Comparison of ENCODE assay signal across 21 mouse cellular contexts in the genomic region with DNA sequence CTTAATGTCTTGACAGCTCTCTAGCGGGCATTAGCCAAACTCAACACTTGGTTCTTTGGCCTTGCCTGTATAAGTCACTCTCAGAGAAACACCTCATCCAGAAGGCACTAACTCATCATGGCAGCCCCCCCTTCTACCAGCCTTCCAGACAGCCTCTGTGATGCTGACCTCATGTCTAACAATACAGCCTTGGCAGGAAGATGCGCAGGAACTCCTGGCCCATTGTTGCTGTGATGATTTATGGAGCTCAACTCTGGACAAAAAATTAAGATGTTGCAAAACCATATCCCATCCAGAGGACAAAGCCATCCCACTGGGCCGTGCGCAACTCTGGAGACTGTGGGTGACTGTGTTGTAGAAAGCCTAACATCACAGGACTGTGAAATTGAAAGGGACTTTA.
A peak's percentile ranks its signal among the peaks of the same experiment; 100 is the strongest.
DNase-seq lines count a peak whose midpoint lies in the region; ATAC-seq and TF ChIP-seq lines count a peak whose summit lies in the region.
"Had no signal": no experiment of that assay in that cellular context is flagged by ENCODE, and none has a peak within 500 bp of the region (broad histone marks: within the 10 kb centered on the region; RNA-seq: fewer than 3 reads in every experiment).

No protein-coding gene starts in this region.

- H3K27me3 ChIP-seq in lung, embryonic 14.5 days (ENCODE audit: insufficient read depth, low read length) = no peaks in the 10 kb centered on the region
- H3K27me3 ChIP-seq in kidney, postnatal 0 days (ENCODE audit: insufficient read depth, low read length) = no peaks in the 10 kb centered on the region
- H3K27me3 ChIP-seq: hindbrain, embryonic 15.5 days; intestine, embryonic 15.5 days; Patski had no signal

- ATAC-seq in lung, embryonic 14.5 days (ENCODE audit: insufficient read depth) = no peak
- ATAC-seq in kidney, postnatal 0 days (replicated peaks; ENCODE audit: low FRiP score, low read depth) = no peak
- ATAC-seq: CD4-positive, CD25-positive, alpha-beta regulatory T cell, adult 4 months; intestine, embryonic 15.5 days; liver, postnatal 0 days; Patski had no signal

- H3K4me2 ChIP-seq in lung, embryonic 14.5 days = no peak overlapping the region
- no peak overlapping the region for H3K4me2 ChIP-seq in kidney, postnatal 0 days (ENCODE audit: low read length)
- H3K4me2 ChIP-seq: heart, embryonic 13.5 days; hindbrain, embryonic 15.5 days; intestine, embryonic 15.5 days; midbrain, embryonic 11.5 days had no signal

- no peak overlapping the region for H3K27ac ChIP-seq in lung, embryonic 14.5 days (ENCODE audit: low read depth)
- H3K27ac ChIP-seq in kidney, postnatal 0 days = no peak overlapping the region
- H3K27ac ChIP-seq: heart, embryonic 13.5 days; hindbrain, embryonic 15.5 days; intestine, embryonic 15.5 days had no signal

- peak; percentile 27 to 62 for DNase-seq in adrenal gland, adult (ENCODE audit: inconsistent age in 2 of 2, low spot score in 1 of 2)
- no peak for DNase-seq in adrenal gland, postnatal 25 days
- peak; percentile 44 for DNase-seq in lung, embryonic 14.5 days
- DNase-seq in lung, postnatal 36 days = no peak
- peak; percentile 44 for DNase-seq in kidney, postnatal 0 days (ENCODE audit: low spot score)
- DNase-seq in spleen, adult 18-20 months = no peak
- no peak for DNase-seq in retina, postnatal 1 day
- no peak for DNase-seq in cerebellum, postnatal 25 days
- DNase-seq: cerebellum, postnatal 10 days; embryo, embryonic 11 days; heart, adult 11 months; heart, postnatal 4 days; left cerebral cortex, postnatal 4 days; liver, postnatal 0 days; right cerebral cortex, postnatal 4 days had no signal

- H3K4me3 ChIP-seq in lung, embryonic 14.5 days (ENCODE audit: low read depth, low read length) = no peak overlapping the region
- H3K4me3 ChIP-seq in kidney, postnatal 0 days (replicated peaks; ENCODE audit: low read depth, low read length) = no peak overlapping the region
- H3K4me3 ChIP-seq: heart, embryonic 13.5 days; hindbrain, embryonic 15.5 days; intestine, embryonic 15.5 days had no signal

- 76% methylated on average over 4 of the region's 4 CpGs for WGBS in lung, embryonic 14.5 days
- WGBS in kidney, postnatal 0 days = 72% methylated on average over 4 of the region's 4 CpGs

- peaks cover 5% of the 10 kb centered on the region for H3K4me1 ChIP-seq in lung, embryonic 14.5 days (ENCODE audit: insufficient read depth)
- no peaks in the 10 kb centered on the region for H3K4me1 ChIP-seq in kidney, postnatal 0 days (replicated peaks; ENCODE audit: insufficient read depth, low read length)
- H3K4me1 ChIP-seq: hindbrain, embryonic 15.5 days had no signal

- H3K9me3 ChIP-seq in lung, embryonic 14.5 days (ENCODE audit: low read depth, low read length) = no peaks in the 10 kb centered on the region
- no peaks in the 10 kb centered on the region for H3K9me3 ChIP-seq in kidney, postnatal 0 days (replicated peaks; ENCODE audit: low read length)
- H3K9me3 ChIP-seq: heart, embryonic 13.5 days; hindbrain, embryonic 15.5 days; intestine, embryonic 15.5 days had no signal

- H3K9ac ChIP-seq in lung, embryonic 14.5 days = no peak overlapping the region
- H3K9ac ChIP-seq in kidney, postnatal 0 days (ENCODE audit: low read depth, low read length) = no peak overlapping the region
- H3K9ac ChIP-seq: heart, embryonic 13.5 days; hindbrain, embryonic 15.5 days; intestine, embryonic 15.5 days; liver, postnatal 0 days had no signal

- H3K36me3 ChIP-seq in lung, embryonic 14.5 days (ENCODE audit: insufficient read depth) = no peaks in the 10 kb centered on the region
- H3K36me3 ChIP-seq in kidney, postnatal 0 days (ENCODE audit: insufficient read depth, low read length) = no peaks in the 10 kb centered on the region
- H3K36me3 ChIP-seq: heart, embryonic 13.5 days; hindbrain, embryonic 15.5 days; intestine, embryonic 15.5 days had no signal

- TF ChIP-seq CTCF in lung, embryonic 14.5 days (IDR thresholded peaks at IDR 0.05; ENCODE audit: low read depth) = no peak
- TF ChIP-seq CTCF in kidney, postnatal 0 days (IDR thresholded peaks at IDR 0.05; ENCODE audit: low read depth) = no peak

Comparison
In these comparisons a context has a peak if more than half of its experiments do, and no peak if none do; other contexts are left out.
1. DNase-seq: peak in adrenal gland, adult (2 of 2), lung, embryonic 14.5 days (single experiment) and kidney, postnatal 0 days (single experiment); none in adrenal gland, postnatal 25 days (single experiment), lung, postnatal 36 days (single experiment), spleen, adult 18-20 months (0 of 2), retina, postnatal 1 day (single experiment) and cerebellum, postnatal 25 days (0 of 2).